Mouse (Mus musculus) pancreas, adult 10 weeks (tissue): ENCODE data around the gene 9230104L09Rik. TPM values are rescaled to one million over a fixed set of nuclear protein-coding genes. Genes with fewer than 3 reads are reported as not detected.

Source experiments
- polyA plus RNA-seq: library from polyadenylated mRNA; stranded (reverse); fragments of 350-450 nt; fragmentation: Illumina TruSeq; extraction: RNeasy Lipid Tissue Mini Kit (QIAGEN cat#74804); gene quantifications from one replicate; pipeline ENCODE4 v1.2.3, GENCODE M21; 2015; ENCODE audit warnings: low read depth, low replicate concordance; ENCODE audit not compliant: insufficient read depth

Gene 9230104L09Rik
- not detected for polyA plus RNA-seq

DNA sequence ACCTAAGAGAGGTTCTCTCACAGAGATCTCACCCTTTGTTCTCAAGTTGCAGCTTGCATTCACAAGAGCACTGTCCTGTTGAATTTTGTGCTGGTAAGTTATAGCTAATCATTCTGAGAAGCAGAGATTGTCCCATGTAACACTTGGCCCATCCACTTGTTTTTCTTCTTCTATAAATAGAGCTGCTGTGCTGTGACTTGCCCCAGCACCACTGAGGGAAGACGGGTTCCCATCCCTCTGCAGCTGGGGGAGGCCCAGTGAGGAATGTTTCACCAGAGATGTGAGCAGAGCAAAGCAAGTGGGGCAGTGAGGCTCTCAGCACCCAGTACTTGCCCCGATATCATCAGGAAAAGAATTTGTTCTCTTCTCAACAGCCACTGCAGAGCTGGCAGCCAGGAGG lies at the start of gene 9230104L09Rik:
Gene 9230104L09Rik, minus strand, starts transcription at position 73 of the 400 bp plus-strand sequence.

DNA sequence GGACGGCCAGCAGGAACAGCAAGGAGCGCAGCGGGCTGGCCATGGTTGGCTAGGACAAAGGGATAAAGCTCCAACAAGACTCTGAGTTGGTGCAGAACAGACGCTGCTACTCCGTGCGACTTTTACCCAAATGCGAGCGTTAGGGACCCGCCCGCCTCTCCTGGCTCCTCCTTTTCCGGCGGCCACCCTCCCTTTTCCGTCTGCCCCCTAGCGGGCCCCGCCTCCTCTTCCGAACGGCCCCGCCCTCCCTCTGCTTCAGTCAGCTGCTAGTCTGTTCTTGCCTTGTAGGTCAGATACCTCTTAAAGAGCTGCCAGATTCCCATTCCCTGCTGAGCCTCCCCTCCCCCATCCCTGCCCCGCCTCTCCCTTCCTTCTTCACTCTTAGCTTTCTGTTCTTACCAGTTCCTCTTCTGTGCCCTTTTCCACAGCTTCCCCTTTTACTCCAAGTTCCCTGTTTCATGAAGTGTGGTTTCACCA lies 10.5 kb upstream of the 9230104L09Rik start, which contains the start of gene Cst3:
Gene Cst3, minus strand, starts transcription at position 358 of the 477 bp plus-strand sequence.

DNA sequence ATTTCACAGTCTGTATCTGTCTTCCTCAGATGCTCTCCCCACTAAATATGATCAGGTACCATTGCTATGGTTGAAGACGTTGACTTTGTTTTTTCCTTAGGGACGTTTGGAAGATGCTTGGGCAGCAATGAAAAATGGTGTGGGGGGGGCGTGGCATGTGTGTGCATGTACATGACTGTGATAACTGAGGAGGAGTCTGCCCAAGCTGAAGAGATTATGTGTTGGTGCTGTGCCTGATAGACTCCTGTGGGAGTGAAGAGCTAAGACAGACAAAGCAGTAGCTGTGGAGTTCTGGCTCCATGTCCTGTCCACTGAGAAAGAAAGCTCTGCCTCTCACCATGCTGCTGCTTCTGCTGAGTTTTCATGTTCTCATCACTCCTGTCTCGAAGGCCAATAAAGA lies 29.9 kb downstream of the 9230104L09Rik start, which contains the start of gene Cst9:
Gene Cst9, plus strand, starts transcription at position 236 of the 400 bp plus-strand sequence.

DNA sequence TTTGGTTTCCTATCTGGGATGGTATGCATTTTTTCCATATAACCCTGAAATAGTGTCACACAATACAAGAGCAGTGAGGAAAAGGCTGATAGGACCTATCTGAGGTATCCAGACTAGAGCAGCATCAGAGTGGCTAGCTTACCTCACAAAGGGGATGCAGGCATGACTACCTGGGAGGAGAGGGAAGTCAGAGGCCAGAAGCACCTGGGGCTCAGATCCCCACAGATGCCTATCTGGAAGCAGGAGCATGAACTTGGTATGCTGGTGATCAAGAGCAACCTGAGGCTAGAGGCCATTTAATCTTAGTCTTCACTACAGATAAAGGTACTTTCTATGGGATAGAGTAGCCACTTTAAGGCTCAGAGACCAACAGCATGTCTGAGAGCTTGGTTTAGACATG lies 44.9 kb downstream of the 9230104L09Rik start, which contains the start of gene Cst13:
Gene Cst13, plus strand, starts transcription at position 173 of the 400 bp plus-strand sequence.

DNA sequence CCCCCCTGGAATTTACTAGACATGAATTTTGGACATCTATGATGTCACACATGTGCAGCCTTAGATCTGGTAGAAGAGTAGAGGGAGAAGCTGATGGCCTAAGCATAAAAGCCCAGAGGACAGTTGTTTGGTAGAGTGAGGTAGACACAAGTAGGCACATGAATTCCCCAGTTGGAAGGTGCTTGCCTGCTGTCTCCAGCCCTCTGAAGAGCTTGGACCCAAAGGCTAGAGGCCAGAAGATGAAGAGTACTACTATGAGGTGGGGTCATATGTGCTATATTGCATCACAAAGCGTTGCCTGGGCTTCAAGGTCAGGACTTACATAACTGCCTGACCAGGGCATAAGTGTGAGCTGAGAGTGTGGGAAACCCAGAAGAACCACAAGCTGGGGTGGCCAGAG lies 66.4 kb downstream of the 9230104L09Rik start, which contains the start of gene Cst8:
Gene Cst8, plus strand, starts transcription at position 301 of the 400 bp plus-strand sequence.

Other genes starting within 250 kb of the 9230104L09Rik start
- 2.8 TPM for gene Nxt1, start 192.4 kb downstream of the 9230104L09Rik start, polyA plus RNA-seq
- 3.0 TPM for gene Gzf1, start 184.0 kb downstream of the 9230104L09Rik start, polyA plus RNA-seq
- 2.3 TPM for gene Napb, start 132.6 kb downstream of the 9230104L09Rik start, polyA plus RNA-seq
- not detected for gene Cstl1, start 114.7 kb downstream of the 9230104L09Rik start, polyA plus RNA-seq
- gene Cst11, start 93.5 kb downstream of the 9230104L09Rik start, polyA plus RNA-seq, result not detected
- not detected for gene 8030411F24Rik, start 83.0 kb downstream of the 9230104L09Rik start, polyA plus RNA-seq
- gene Cst12, start 75.7 kb downstream of the 9230104L09Rik start, polyA plus RNA-seq, result not detected
- not detected for gene Cst8, start 66.3 kb downstream of the 9230104L09Rik start, polyA plus RNA-seq
- not detected for gene Cst13, start 45.0 kb downstream of the 9230104L09Rik start, polyA plus RNA-seq
- not detected for gene Cst9, start 29.9 kb downstream of the 9230104L09Rik start, polyA plus RNA-seq
- 359 TPM for gene Cst3, start 10.7 kb upstream of the 9230104L09Rik start, polyA plus RNA-seq
- not detected for gene Gm1330, start 138.2 kb upstream of the 9230104L09Rik start, polyA plus RNA-seq
- gene Gm10750, start 152.2 kb upstream of the 9230104L09Rik start, polyA plus RNA-seq, result not detected